Mouse (Mus musculus) mouse trophoblast stem cell (cell line): ENCODE results near the gene Gfi1.

Experiments used
- in situ Hi-C, 2 experiments: fragments of 300-500 bp; cut with MseI, MboI; formaldehyde crosslinking; loops; 2 replicates in 1 of 2; 3 replicates in 1 of 2; pipeline ENCODE4 v1.15.1; 2025

Gfi1 gene

DNA sequence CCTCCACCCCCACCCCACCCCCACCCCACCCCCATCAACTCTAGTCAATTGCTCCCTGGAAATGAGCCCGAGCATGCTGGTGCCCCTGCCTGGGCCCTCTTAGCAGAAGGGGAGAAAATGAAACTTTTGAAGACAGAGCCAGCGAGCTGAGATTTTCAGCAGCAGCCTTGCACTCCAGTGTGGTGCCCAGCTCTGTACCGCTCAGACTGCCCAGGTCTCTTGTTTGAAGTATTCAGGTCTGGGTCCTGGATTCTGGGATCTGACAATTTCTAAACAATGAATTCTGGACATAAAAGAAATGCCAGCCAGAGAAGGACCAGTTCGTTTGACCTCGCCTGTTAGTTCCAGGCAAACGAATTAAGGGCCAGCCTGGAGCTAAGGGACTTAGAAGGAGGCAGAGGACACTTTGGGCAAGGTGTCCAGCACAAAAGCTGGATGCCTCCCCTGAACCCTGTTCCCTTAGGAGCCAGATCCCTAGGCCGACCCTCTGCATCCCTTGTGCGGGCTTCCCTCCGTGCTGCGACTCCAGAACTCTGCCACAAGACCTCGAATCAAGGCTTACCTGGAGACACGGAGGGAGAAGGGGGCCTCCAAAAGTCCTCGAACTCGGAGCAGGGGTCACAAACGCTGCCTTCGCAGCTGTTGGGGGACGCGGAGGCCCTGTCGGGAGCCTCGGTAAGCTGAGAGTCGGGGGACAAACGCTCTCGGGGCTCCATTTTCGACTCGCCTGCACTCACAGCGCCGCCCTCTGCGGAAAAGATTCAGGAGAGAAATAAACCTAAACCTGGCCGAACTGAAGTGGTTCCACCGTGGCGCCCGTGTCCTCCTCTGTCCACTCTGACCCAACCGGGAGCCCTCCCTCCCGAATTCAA lies 2.9 kb downstream of the Gfi1 start:
- in situ Hi-C loops = no loop called here

- in situ Hi-C loops = no loop called here
Measured at GRCm38 (mm10) chr5:107721638-107722011, 4.2 kb downstream of the Gfi1 start.

DNA sequence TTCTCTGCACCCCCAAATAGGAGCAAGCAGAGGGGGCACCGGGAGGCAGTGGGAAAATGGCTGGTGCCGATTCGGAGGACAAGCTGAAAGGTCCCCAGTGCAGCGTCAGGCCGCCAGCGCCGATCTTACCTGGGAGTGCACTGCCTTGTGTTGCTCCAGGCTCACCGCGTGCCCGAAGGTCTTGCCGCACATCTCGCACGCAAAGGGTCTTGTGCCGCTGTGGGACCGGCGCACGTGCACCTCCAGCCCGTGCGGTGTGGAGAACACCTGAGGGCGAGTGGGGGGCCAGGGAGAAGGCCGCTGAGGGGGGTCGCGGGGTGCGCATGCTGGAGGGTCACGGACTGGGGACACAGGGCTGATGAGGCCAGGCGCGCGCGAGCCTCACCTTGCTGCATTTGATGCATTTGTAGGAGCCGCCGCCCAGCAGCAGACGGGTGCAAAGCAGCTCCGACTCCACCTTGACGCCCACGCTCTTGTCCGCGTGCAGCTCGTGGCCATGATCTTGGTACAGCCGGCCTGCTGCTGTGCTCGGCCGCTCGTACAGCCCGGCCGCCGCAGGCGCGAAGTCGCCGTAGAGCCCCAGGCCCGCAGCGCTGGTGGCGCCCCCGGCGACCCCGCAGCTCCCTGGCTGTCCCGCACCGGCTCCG lies 4.7 kb downstream of the Gfi1 start:
- in situ Hi-C loops = no loop called here

- in situ Hi-C loops = no loop called here
Measured at GRCm38 (mm10) chr5:107720511-107720910, 5.3 kb downstream of the Gfi1 start.

- in situ Hi-C loops = no loop called here
Measured at GRCm38 (mm10) chr5:107719786-107720185, 6.0 kb downstream of the Gfi1 start.

DNA sequence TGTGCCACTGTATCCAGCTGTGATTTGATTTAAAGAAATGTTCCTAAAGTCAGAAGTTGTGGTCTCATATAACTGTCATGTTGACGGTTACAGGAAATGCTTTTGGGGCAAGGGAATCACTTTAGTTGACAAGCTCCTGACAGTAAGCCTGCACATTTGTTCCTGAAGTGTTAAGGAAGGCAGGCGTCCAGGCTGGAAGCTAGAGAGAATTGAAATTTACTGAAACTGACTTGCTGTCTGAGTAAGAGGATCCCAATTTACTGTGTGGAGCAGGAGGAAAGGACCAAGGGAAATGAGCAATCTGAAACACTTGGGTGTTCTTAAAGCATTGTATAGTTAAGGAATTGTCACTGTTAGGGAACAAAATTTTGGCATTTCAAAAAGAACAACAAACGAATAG lies 6.6 kb downstream of the Gfi1 start:
- in situ Hi-C loops = no loop called here

DNA sequence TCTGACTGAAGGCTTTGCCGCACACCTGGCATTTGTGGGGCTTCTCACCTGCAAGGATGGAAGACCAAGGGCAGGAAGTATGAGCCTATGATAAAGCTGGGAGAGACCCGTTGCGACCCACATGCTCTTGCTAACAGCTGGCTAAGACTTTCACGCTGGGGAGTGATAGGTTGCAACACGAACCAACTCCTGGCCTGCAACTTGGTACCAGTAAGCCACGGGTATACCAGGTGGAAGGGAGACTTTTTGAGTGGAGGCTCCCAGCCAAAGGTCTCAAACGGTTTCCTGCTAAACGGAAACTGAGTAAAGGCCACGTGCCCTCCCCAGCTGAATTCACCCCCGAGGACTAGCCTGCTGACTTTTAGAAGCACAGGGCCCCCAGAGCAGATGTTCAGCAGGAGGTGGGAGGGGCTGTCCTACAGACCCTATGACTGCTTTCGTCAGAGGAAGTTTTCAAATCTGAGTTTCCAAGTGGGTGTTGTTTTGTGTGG lies 7.9 kb downstream of the Gfi1 start:
- in situ Hi-C loops = no loop called here

DNA sequence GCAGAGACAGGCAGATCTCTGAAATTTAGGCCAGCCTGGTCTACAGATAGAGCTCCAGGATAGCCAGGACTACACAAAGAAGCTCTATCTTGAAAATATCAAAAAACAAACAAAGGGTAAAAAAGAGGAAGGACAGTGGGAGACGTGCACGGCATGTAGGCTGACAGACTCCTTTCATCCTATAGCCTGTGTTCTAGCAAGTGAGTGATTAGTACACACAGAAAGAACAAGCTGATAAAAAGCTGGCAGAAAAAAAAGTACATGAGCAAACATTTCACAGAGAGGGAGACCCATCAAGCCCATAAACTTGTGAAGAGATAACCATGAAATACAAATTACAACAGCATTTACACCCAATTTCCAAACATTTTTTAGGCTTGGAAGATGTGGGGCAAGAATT lies 14.1 kb downstream of the Gfi1 start:
- in situ Hi-C loops = no loop called here

GRCm38 (mm10) chr5:107708124-107708797 lies 17.6 kb downstream of the Gfi1 start:
- in situ Hi-C loops = no loop called here

DNA sequence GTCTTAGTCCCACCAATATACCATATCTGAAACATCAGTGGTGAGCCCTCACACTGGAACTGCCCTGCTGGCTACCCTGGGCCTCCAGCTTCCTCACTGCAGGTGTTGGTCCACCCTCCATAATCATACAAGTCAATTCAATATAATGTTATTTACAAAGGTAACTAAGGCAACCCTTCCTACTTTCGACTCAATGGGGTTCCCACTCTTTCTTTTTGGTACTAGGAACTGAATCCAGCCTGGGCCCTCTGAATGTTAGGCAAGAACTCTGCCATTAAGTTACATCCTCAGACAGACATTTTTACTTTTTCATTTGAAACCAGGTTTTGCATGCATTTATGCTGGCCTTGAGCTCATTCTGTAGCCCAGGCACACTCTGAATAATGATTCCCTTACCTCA lies 19.6 kb downstream of the Gfi1 start:
- in situ Hi-C loops = no loop called here

GRCm38 (mm10) chr5:107705756-107706155 lies 20.1 kb downstream of the Gfi1 start:
- in situ Hi-C loops = no loop called here

DNA sequence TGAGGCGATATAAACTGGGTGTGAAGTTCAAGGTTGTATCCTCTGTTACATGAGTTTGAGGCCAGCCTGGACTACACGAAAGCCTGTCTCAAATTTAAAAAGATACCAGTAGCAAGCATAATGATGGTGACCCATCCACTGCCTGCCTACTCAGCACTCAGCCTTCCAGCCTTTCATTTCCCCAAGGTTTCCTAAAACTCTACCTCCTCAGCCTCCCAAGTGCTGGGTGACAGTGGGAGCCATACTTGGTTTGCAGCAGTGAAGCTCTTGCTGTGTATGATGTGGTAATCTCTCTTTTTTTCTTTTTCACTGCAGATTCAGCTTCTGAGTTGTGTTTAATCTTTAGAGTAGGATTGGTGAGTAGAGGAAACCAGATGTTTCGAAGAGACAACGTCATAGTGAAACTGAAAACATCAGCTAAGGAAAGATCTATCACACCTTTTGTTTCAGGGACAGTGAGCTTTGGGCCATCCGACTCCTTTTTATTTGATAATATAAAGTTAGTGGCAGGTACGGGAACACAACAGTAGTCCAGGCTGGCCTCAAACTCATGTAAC lies 22.6 kb downstream of the Gfi1 start:
- in situ Hi-C loops = no loop called here

DNA sequence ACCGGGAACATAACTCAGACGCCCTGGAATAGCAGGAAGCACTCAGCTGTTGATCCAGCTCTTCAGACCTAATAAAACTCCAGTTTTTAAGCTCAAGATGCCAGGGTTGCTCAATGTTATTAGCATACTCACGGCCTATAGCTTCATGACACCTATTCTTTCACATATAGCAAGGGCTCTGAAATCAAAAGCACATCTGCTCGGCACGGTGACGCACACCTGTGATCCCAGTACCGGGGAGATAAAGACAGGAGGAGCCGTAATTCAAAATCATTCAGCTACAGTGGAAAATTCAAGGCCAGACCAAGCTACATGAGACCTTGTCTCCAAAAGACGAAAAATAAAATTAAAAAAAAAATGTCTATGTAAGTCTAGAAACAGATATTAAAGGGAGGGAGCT lies 24.2 kb downstream of the Gfi1 start:
- in situ Hi-C loops = no loop called here

DNA sequence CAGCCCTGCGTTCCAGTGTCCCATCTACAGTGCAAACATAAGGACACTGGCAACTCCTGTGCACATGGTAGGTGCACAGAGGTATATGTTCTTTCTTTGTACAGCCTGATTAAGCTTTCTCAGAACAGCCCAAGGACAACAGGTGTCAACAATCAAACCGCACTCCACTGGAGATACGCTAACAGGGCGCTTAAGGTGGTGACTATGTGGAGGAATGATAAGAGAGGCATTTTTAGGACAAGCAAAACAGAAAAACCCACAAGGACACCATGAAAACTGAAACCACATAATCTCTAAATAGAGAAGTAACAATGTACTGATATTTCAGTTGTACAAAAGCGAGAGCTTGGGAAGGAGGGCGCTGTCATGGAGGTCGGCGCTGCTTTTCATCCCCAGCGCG lies 25.0 kb downstream of the Gfi1 start:
- in situ Hi-C loops = no loop called here

DNA sequence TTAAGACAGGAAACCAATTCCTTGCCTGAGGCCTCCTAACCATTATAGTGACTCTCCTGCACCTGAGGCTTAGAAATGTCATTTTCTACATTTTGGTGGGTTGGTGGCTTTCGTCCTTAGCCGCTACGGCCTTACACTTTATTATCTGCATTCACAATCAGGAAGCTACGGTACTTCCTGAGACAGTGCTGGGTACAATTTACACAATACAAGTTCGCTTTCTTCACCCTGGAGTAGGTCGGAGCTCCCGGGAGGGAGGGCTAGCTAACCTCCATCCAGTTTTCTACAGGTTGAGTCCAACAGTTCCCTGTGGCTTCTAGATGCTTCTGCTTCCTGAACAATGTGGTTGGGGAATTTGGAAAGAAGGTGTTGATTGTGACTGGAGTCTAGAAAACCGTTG lies 26.9 kb downstream of the Gfi1 start:
- in situ Hi-C loops = no loop called here

DNA sequence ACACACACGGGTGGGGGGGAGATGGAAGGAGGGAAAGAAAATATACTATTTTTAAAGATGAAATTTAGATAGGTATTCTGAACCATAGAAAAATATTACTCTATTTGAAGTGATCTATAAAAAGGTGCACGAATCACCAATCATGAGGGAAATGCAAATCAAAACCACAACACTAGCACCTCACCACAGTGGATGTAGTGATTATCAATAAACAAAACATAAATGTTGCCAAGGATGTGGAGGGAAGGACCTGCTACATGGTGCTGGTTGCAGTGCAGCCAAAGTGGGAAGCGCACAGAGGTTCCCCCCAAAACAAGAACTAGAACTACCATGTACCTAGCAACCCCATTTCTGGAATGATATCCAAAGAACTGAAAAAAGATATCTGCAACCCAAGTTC lies 30.8 kb downstream of the Gfi1 start:
- in situ Hi-C loops = no loop called here

- in situ Hi-C loops = no loop called here
Measured at GRCm38 (mm10) chr5:107688499-107688866, 37.4 kb downstream of the Gfi1 start.

DNA sequence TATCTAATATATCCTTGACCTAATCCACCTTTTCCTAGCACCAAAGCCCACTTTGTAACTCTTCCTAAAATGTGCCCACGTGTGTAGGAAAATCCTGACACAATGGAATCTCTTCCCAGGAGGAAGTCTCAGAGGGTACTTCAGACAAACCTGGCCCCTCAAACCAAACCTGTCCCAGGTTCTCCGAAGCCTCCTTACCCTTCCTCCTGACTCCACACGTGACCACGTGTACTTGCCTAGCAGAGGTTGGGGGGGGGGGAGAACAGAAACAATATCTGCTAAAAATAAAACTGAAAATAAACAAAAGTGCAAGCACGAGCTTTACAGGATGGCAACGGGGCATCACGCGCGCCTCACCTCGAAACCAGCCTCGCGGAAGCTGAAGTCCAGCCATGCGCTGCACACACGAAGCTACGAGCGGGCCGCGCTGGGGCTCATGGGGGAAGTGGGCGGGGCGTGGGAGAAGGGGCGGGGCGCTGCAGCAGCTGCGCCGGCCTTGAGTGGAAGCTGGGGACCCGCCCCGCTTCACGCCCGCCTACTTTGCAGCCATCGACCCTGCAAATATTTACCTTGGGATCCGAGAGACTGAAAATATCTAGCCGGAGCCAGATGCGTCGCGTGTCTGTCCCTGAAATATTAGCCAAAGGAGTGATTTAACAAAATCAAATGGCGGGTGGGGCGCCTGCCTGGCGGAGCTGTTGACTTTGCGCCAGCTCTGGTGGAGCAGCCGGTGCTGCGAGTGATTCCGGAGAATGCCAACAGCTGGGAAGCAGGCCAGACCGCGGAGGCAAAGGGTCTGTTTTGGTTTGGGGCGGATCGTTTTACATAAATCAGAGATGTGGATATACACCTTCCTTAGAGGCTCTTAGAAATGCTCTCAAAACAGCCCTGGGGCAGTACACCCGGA lies 38.0 kb downstream of the Gfi1 start:
- in situ Hi-C loops = no loop called here

GRCm38 (mm10) chr5:107687161-107687560 lies 38.7 kb downstream of the Gfi1 start:
- in situ Hi-C loops = no loop called here

DNA sequence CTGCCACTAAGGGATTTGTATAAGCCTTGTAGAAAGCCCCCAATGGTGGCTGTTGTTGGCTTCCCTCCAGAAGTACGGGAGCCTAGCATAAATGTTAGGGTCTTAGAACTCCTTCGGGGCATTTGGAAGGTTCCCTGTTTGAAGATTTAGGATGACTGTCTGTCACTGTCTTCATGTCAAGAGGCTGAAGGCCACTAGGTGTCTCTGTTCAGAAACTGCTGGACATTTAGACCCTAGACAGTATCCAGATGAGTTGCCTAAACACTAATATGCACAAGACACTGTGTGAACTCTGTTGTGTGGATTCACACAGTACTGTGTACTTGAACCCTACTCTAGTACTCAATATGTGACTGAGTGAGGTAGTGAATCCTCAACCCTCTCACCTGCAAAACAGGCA lies 41.5 kb downstream of the Gfi1 start:
- in situ Hi-C loops = no loop called here

DNA sequence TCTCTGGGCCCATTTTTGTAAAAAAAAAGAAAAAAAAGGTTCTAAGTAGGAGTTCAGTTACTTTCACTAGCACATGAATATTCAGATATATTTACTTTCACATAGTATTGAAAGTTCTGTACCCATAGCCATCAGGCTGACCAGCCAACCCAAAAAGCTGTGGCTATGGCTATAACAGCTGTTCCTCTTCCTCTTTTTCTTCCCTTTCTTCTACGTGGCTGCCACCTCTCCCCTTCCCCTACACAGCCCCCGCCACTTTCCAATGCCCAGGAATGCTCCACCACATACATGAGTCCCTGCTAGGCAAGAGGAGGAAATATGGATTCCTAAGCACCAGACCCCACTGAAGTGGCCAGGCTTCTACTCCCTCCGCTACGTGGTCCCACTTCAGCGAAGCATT lies 44.5 kb downstream of the Gfi1 start:
- in situ Hi-C loops = no loop called here
